8 mouse cellular contexts compared by ENCODE assay signal in the genomic region with DNA sequence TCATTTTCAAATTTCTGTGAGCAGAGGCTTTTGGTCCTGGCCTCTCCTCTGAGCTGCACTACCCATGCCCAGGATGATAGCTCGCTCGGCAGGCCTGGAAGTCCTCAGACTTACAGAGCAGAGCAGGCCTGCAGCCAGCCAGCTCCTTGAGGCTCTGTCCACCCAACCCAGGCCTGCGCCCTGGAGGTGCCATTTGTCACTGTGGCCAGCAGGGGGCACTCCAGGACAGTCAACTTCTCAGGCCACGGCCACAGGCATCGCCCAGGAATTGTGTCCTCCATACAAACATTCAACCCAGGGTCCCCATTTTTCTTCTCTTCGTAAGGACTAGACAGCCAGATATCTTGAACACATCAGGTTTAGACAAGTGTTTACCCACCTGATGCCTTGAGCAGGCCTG. TPM values are rescaled to one million over a fixed set of nuclear protein-coding genes. Genes with fewer than 3 reads are reported as not detected.
DNase-seq lines count a peak whose midpoint lies in the region; ATAC-seq and TF ChIP-seq lines count a peak whose summit lies in the region.

No protein-coding gene starts in this region.

- no peak overlapping the region for H3K27ac ChIP-seq in cortical plate, adult 2 months (ENCODE audit: insufficient read depth, low read length)

- peaks cover 5% of the 10 kb centered on the region; the same call in 1 of the 2 replicates for H3K4me1 ChIP-seq in cortical plate, adult 2 months (ENCODE audit: control insufficient read depth, insufficient read depth, low read length)

- TF ChIP-seq CTCF in cortical plate, adult 2 months (IDR thresholded peaks at IDR 0.05; ENCODE audit: extremely low read depth, insufficient read depth, low read length): peak; percentile 86

- no peak for TF ChIP-seq POLR2A in cortical plate, adult 2 months (IDR thresholded peaks at IDR 0.05; ENCODE audit: extremely low read depth, insufficient read depth, low read length)

- no peak overlapping the region for H3K4me3 ChIP-seq in cortical plate, adult 2 months (ENCODE audit: insufficient read depth, low read length)

- peak; percentile 54 for ATAC-seq in activated CD4-positive, CD25-positive, alpha-beta regulatory T cell, adult 4 months
- peak; percentile 64 for ATAC-seq in inflammation-experienced regulatory T-cells, adult 6 months
- peak; percentile 93 for ATAC-seq in megakaryocyte, adult 5-6 weeks (ENCODE audit: poor library complexity, severe bottlenecking)

- peak; percentile 90 for DNase-seq in gastrocnemius, postnatal 10 days
- DNase-seq in left cerebral cortex, adult 8-10 months (ENCODE audit: low spot score in 2 of 2): peak; percentile 62 to 74
- DNase-seq in right cerebral cortex, adult 2 months (ENCODE audit: low spot score in 2 of 2): peak; percentile 89
- peak; percentile 55 for DNase-seq in urinary bladder, postnatal 10 days (ENCODE audit: low spot score)

RNA-seq across cellular contexts. Expression of gene Dmrtb1, which starts 53.9 kb away (rescaled TPM):
- not detected for polyA plus RNA-seq in activated CD4-positive, CD25-positive, alpha-beta regulatory T cell, adult 4 months (2017; shearing (Covaris generic))
- polyA plus RNA-seq in cortical plate, adult 2 months (2012; rRNA removed): 1.4 and 1.6 TPM in 2 replicates
- not detected for total RNA-seq in gastrocnemius, postnatal 10 days (2021)
- polyA plus RNA-seq in inflammation-experienced regulatory T-cells, adult 6 months (2017; shearing (Covaris generic)): not detected
- 1 to 10 TPM in 1 of 4 experiments, under 1 TPM in 3; 0.27 to 1.0 (median 0.62) TPM for total RNA-seq in left cerebral cortex, adult 8-10 months (2022)
- 0.39 TPM in 1 of 2 replicates, not detected in the other for total RNA-seq in megakaryocyte, adult 5-6 weeks (2015)
- total RNA-seq in megakaryocyte, adult 5-6 weeks (2017): not detected in 2 replicates
